Mouse (Mus musculus) kidney, embryonic 16.5 days (tissue): ENCODE data around the gene Rrm2. TPM values are rescaled to one million over a fixed set of nuclear protein-coding genes. Genes with fewer than 3 reads are reported as not detected.

Source experiments
- ATAC-seq: fragments of 200-750 bp; cut with Nextera tagmentation; 2 replicates; pipeline ENCODE4 v1.8.0; 2017; ENCODE audit warnings: moderate TSS enrichment; ENCODE audit not compliant: low FRiP score, low TSS enrichment
- H3K27ac ChIP-seq: fragments of 300-500 bp; sonication (generic); 2 replicates; pipeline ENCODE4 v1.5.1; 2014; ENCODE audit warnings: low read length
- H3K27me3 ChIP-seq: fragments of 300-500 bp; sonication (generic); 2 replicates; pipeline ENCODE4 v1.6.1; 2014; ENCODE audit warnings: low read length, control low read depth, mixed read lengths; ENCODE audit not compliant: insufficient read depth
- H3K36me3 ChIP-seq: fragments of 300-500 bp; sonication (generic); 2 replicates; pipeline ENCODE4 v1.6.1; 2014; ENCODE audit warnings: low read length, control low read depth, mixed read lengths; ENCODE audit not compliant: insufficient read depth
- H3K4me1 ChIP-seq: fragments of 300-500 bp; sonication (generic); 2 replicates; pipeline ENCODE4 v1.6.1; 2014; ENCODE audit warnings: low read length, control low read depth, mixed read lengths; ENCODE audit not compliant: insufficient read depth
- H3K4me2 ChIP-seq: fragments of 300-500 bp; sonication (generic); replicated peaks from 2 replicates; pipeline ENCODE4 v1.6.1; 2014; ENCODE audit warnings: low read depth, low read length
- H3K4me3 ChIP-seq: fragments of 300-500 bp; sonication (generic); 2 replicates; pipeline ENCODE4 v1.5.1; 2014; ENCODE audit warnings: mild to moderate bottlenecking, low read length
- H3K9ac ChIP-seq: fragments of 300-500 bp; sonication (generic); replicated peaks from 2 replicates; pipeline ENCODE4 v1.6.1; 2014; ENCODE audit warnings: low read length
- H3K9me3 ChIP-seq: fragments of 300-500 bp; sonication (generic); 2 replicates; pipeline ENCODE4 v1.6.1; 2016; ENCODE audit warnings: low read length, control low read depth
- WGBS: fragments of 180-500 bp; shearing (Covaris S2); extraction: QIAGEN DNeasy Blood & Tissue Kit; methylation state at CpG from one replicate; pipeline ENCODE4 v1.1.7; 2014; 5-methylcytosine and 5-hydroxymethylcytosine counted together
- polyA plus RNA-seq: library from polyadenylated mRNA; unstranded; fragments of >200 nt; fragmentation: Nextera tagmentation; extraction: Ambion mirVana; gene quantifications from 2 replicates; pipeline ENCODE4 v1.2.1, GENCODE M21; 2015

Rrm2 gene
- polyA plus RNA-seq, 1 experiment from 2014 or later = 215 TPM

- H3K36me3 ChIP-seq = peaks cover 34% of the 10 kb centered on the region
- H3K4me1 ChIP-seq = peaks cover 16% of the 10 kb centered on the region
- no peak overlapping the region for H3K4me2 ChIP-seq
- no peak overlapping the region for H3K27ac ChIP-seq
- H3K9ac ChIP-seq = no peak overlapping the region
- no peaks in the 10 kb centered on the region for H3K27me3 ChIP-seq
- ATAC-seq = no peak
- no peaks in the 10 kb centered on the region for H3K9me3 ChIP-seq
- no peak overlapping the region for H3K4me3 ChIP-seq
- 68% methylated on average over 5 of the region's 5 CpGs for WGBS
Measured at GRCm38 (mm10) chr12:24714579-24715255, 6.7 kb downstream of the Rrm2 start.

GRCm38 (mm10) chr12:24715268-24715896, 7.3 kb downstream of the Rrm2 start:
- H3K4me2 ChIP-seq = no peak overlapping the region
- ATAC-seq = no peak
- H3K4me3 ChIP-seq = no peak overlapping the region
- no peak overlapping the region for H3K27ac ChIP-seq
- no peak overlapping the region for H3K9ac ChIP-seq
- H3K27me3 ChIP-seq = no peaks in the 10 kb centered on the region
- H3K9me3 ChIP-seq = no peaks in the 10 kb centered on the region
- H3K36me3 ChIP-seq = peaks cover 33% of the 10 kb centered on the region
- WGBS = 70% methylated on average over 2 of the region's 2 CpGs
- H3K4me1 ChIP-seq = peaks cover 13% of the 10 kb centered on the region

- no peak overlapping the region for H3K4me3 ChIP-seq
- no peak overlapping the region for H3K27ac ChIP-seq
- 51% methylated on average over 4 of the region's 4 CpGs for WGBS
- peaks cover 20% of the 10 kb centered on the region for H3K36me3 ChIP-seq
- no peak overlapping the region for H3K9ac ChIP-seq
- H3K4me2 ChIP-seq = no peak overlapping the region
- H3K9me3 ChIP-seq = no peaks in the 10 kb centered on the region
- peak; percentile 55; the same call in 1 of the 2 replicates for ATAC-seq
- no peaks in the 10 kb centered on the region for H3K27me3 ChIP-seq
- 0 out of 2 replicates have a peak, but pooled peaks cover 4% of the 10 kb centered on the region for H3K4me1 ChIP-seq
Measured at GRCm38 (mm10) chr12:24716721-24717301, 8.8 kb downstream of the Rrm2 start.

GRCm38 (mm10) chr12:24723434-24723833, 15.4 kb downstream of the Rrm2 start:
- Histone ChIP-seq H3K4me2 (no peak overlapping the region), H3K9ac (no peak overlapping the region), H3K27me3 (no peaks in the 10 kb centered on the region), H3K36me3 (no peaks in the 10 kb centered on the region), H3K4me1 (peaks cover 17% of the 10 kb centered on the region), H3K27ac (peak overlapping the region; percentile 21), H3K4me3 (no peak overlapping the region), H3K9me3 (peaks cover 7% of the 10 kb centered on the region; the same call in 1 of the 2 replicates)
- ATAC-seq = peak; percentile 69; the same call in 1 of the 2 replicates
- WGBS = 33% methylated on average over 2 of the region's 2 CpGs

GRCm38 (mm10) chr12:24723859-24724258, 15.8 kb downstream of the Rrm2 start:
- peaks cover 7% of the 10 kb centered on the region; the same call in 1 of the 2 replicates for H3K9me3 ChIP-seq
- no peaks in the 10 kb centered on the region for H3K27me3 ChIP-seq
- WGBS = 45% methylated on average over 4 of the region's 4 CpGs
- ATAC-seq = peak; percentile 27; the same call in 1 of the 2 replicates
- peak overlapping the region; percentile 21 for H3K27ac ChIP-seq
- H3K4me2 ChIP-seq = no peak overlapping the region
- no peaks in the 10 kb centered on the region for H3K36me3 ChIP-seq
- H3K4me1 ChIP-seq = peaks cover 17% of the 10 kb centered on the region
- H3K4me3 ChIP-seq = no peak overlapping the region
- no peak overlapping the region for H3K9ac ChIP-seq

- peak; percentile 88 for ATAC-seq
- H3K9me3 ChIP-seq = peaks cover 9% of the 10 kb centered on the region
- peaks cover 17% of the 10 kb centered on the region for H3K4me1 ChIP-seq
- 7% methylated on average over 2 of the region's 2 CpGs for WGBS
- no peak overlapping the region for H3K4me3 ChIP-seq
- H3K27me3 ChIP-seq = no peaks in the 10 kb centered on the region
- no peak overlapping the region for H3K4me2 ChIP-seq
- H3K36me3 ChIP-seq = no peaks in the 10 kb centered on the region
- no peak overlapping the region for H3K9ac ChIP-seq
- H3K27ac ChIP-seq = peak overlapping the region; percentile 21
Measured at GRCm38 (mm10) chr12:24724369-24724768, 16.3 kb downstream of the Rrm2 start.

- ATAC-seq = no peak
- WGBS = 71% methylated on average over 13 of the region's 13 CpGs
- Histone ChIP-seq H3K9ac (no peak overlapping the region), H3K27ac (no peak overlapping the region), H3K4me3 (no peak overlapping the region), H3K36me3 (no peaks in the 10 kb centered on the region), H3K27me3 (no peaks in the 10 kb centered on the region), H3K4me2 (no peak overlapping the region), H3K9me3 (no peaks in the 10 kb centered on the region; the same call in 1 of the 2 replicates), H3K4me1 (no peaks in the 10 kb centered on the region)
Measured at GRCm38 (mm10) chr12:24734828-24735394, 26.9 kb downstream of the Rrm2 start.

GRCm38 (mm10) chr12:24736956-24737355, 28.9 kb downstream of the Rrm2 start:
- H3K4me2 ChIP-seq = no peak overlapping the region
- no peak for ATAC-seq
- H3K4me3 ChIP-seq = no peak overlapping the region
- no peaks in the 10 kb centered on the region for H3K27me3 ChIP-seq
- H3K9me3 ChIP-seq = no peaks in the 10 kb centered on the region
- H3K27ac ChIP-seq = no peak overlapping the region
- H3K9ac ChIP-seq = no peak overlapping the region
- H3K4me1 ChIP-seq = no peaks in the 10 kb centered on the region
- WGBS = 65% methylated on average over 2 of the region's 2 CpGs
- H3K36me3 ChIP-seq = no peaks in the 10 kb centered on the region

- H3K9me3 ChIP-seq = no peaks in the 10 kb centered on the region
- no peaks in the 10 kb centered on the region for H3K27me3 ChIP-seq
- no peak overlapping the region for H3K4me3 ChIP-seq
- H3K9ac ChIP-seq = no peak overlapping the region
- H3K27ac ChIP-seq = no peak overlapping the region
- no peaks in the 10 kb centered on the region for H3K4me1 ChIP-seq
- ATAC-seq = no peak
- no peak overlapping the region for H3K4me2 ChIP-seq
- 88% methylated on average over 1 of the region's 1 CpGs for WGBS
- H3K36me3 ChIP-seq = no peaks in the 10 kb centered on the region
Measured at GRCm38 (mm10) chr12:24739963-24740362, 31.9 kb downstream of the Rrm2 start.
